Mouse (Mus musculus) hindbrain, embryonic 11.5 days (tissue): ENCODE results near the gene Mast4. TPM values are rescaled to one million over a fixed set of nuclear protein-coding genes. Genes with fewer than 3 reads are reported as not detected.

Experiments
- ATAC-seq: fragments of 200-750 bp; cut with Nextera tagmentation; 2 replicates; pipeline ENCODE4 v1.8.0; 2017; ENCODE audit warnings: mild to moderate bottlenecking, moderate TSS enrichment, moderate library complexity; ENCODE audit not compliant: low FRiP score
- DNase-seq: peaks from one replicate; pipeline ENCODE4 v3.0.0-alpha.2; 2015; ENCODE audit warnings: low spot score
- H3K27ac ChIP-seq: fragments of 300-500 bp; sonication (generic); 2 replicates; pipeline ENCODE4 v1.5.1; 2014; ENCODE audit warnings: mild to moderate bottlenecking, low read depth, low read length
- H3K27me3 ChIP-seq: fragments of 300-500 bp; sonication (generic); 2 replicates; pipeline ENCODE4 v1.6.1; 2014; ENCODE audit warnings: mild to moderate bottlenecking, low read length, moderate library complexity, mixed read lengths; ENCODE audit not compliant: control insufficient read depth, insufficient read depth
- H3K36me3 ChIP-seq: fragments of 300-500 bp; sonication (generic); 2 replicates; pipeline ENCODE4 v1.6.1; 2014; ENCODE audit warnings: mild to moderate bottlenecking, low read length, moderate library complexity, mixed read lengths; ENCODE audit not compliant: control insufficient read depth, insufficient read depth
- H3K4me1 ChIP-seq: fragments of 300-500 bp; sonication (generic); replicated peaks from 2 replicates; pipeline ENCODE4 v1.6.1; 2014; ENCODE audit warnings: low read length, mixed read lengths; ENCODE audit not compliant: control insufficient read depth, insufficient read depth
- H3K4me2 ChIP-seq: fragments of 300-500 bp; sonication (generic); replicated peaks from 2 replicates; pipeline ENCODE4 v1.6.1; 2014; ENCODE audit warnings: mild to moderate bottlenecking, low read depth, low read length
- H3K4me3 ChIP-seq: fragments of 300-500 bp; sonication (generic); 2 replicates; pipeline ENCODE4 v1.5.1; 2014; ENCODE audit warnings: low read depth, low read length
- H3K9ac ChIP-seq: fragments of 300-500 bp; sonication (generic); 2 replicates; pipeline ENCODE4 v1.6.1; 2014; ENCODE audit warnings: low read depth, low read length
- H3K9me3 ChIP-seq: fragments of 300-500 bp; sonication (generic); 2 replicates; pipeline ENCODE4 v1.6.1; 2016; ENCODE audit warnings: low read length; ENCODE audit not compliant: control insufficient read depth
- WGBS: fragments of 180-500 bp; shearing (Covaris S2); extraction: QIAGEN DNeasy Blood & Tissue Kit; methylation state at CpG from one replicate; pipeline ENCODE4 v1.1.7; 2014; 5-methylcytosine and 5-hydroxymethylcytosine counted together
- polyA plus RNA-seq: library from polyadenylated mRNA; unstranded; fragments of >200 nt; fragmentation: Nextera tagmentation; extraction: Ambion mirVana; gene quantifications from 2 replicates; pipeline ENCODE4 v1.2.1, GENCODE M21; 2014

Mast4 gene
- polyA plus RNA-seq, 1 experiment from 2014 or later = 26.9 TPM

DNA sequence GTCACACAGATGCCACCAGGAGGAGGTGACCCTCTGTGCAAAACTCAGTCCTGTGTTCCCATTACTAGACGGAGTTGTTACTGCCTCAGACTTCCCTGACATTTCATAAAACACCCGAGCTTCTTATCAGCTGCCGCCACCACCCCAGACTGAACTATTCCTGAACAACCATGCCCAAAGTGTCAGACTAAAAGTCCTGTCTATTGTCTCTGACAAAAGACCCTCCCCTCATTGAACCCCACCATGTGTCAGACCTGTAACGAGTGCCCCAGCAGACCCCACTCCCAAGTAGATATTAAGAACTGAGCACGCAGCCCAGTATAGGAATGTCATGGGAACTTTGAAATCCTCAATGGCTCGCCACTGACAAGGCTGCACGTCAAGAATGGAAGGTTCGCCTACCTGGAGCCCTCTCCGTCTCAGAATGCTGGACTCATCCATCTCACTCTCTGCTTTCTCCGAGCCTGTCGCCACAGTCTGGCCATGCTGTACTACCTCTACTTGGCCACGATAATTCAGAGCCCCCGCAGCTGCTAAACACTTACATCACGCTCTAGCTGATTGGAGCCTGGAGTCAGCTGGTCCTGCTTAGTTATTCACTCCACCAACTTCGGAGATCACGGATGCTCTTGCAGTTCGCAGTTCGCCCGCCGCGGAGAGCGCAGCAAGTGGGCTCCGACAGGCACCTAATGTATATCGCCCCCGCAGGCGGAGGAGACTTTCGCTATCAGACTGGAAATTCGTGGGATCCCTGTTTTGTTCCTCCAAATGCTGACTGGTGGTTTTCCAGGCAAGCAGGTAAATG is 237.7 kb downstream of the Mast4 start:
- H3K4me2 ChIP-seq = peak overlapping the region; percentile 65
- peak overlapping the region; percentile 32 for H3K4me3 ChIP-seq
- 10% methylated on average over 28 of the region's 28 CpGs for WGBS
- DNase-seq = peak; percentile 77
- peak; percentile 83 for ATAC-seq
- no peaks in the 10 kb centered on the region for H3K27me3 ChIP-seq
- H3K9ac ChIP-seq = peak overlapping the region; percentile 32; the same call in 1 of the 2 replicates
- no peaks in the 10 kb centered on the region for H3K36me3 ChIP-seq
- peaks cover 2% of the 10 kb centered on the region; the same call in 1 of the 2 replicates for H3K4me1 ChIP-seq
- no peaks in the 10 kb centered on the region for H3K9me3 ChIP-seq
- H3K27ac ChIP-seq = no peak overlapping the region

DNA sequence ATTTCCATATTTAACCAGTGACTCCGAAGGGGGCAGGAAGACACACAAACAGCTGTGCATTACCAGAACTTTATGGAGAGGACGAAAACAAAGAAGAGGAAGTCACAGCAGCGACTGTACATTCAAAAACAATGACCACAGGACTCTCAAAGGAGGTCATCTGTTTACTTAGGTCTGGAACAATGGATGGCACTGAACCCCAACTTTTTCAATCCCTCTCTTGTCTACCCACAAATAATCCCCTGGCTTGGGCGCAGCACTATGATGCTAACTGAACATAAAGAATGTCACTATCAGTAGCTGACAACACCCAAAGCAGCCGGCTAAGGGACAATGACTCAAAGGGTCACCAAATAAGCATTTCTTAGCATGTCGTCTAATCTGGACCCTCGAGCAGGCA is 238.8 kb downstream of the Mast4 start:
- Histone ChIP-seq H3K4me2 (no peak overlapping the region), H3K9me3 (no peaks in the 10 kb centered on the region), H3K36me3 (no peaks in the 10 kb centered on the region), H3K27ac (no peak overlapping the region), H3K4me3 (no peak overlapping the region), H3K27me3 (no peaks in the 10 kb centered on the region), H3K4me1 (peaks cover 2% of the 10 kb centered on the region; the same call in 1 of the 2 replicates), H3K9ac (no peak overlapping the region)
- DNase-seq = no peak
- 54% methylated on average over 7 of the region's 7 CpGs for WGBS
- no peak for ATAC-seq

DNA sequence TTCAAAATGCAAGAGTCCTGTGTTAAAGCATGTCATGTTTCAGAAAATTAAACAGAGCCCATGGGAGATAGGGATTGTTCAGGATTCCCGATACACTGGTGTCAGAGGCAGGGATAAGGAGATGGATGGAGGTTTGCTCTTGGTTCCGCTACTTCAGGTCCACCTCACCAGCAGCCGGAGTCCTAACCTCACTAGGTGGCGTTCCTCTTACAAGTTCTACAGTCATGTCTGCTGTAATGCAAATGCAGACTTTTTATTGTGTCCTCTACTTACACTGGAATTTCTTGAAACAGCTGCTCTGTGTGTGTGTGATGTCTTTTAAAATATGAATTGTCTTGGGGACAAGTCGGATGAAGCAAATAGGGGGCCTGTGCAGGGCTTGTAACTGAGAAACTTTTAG is 239.7 kb downstream of the Mast4 start:
- 80% methylated on average over 5 of the region's 5 CpGs for WGBS
- H3K9ac ChIP-seq = no peak overlapping the region
- no peak for ATAC-seq

DNA sequence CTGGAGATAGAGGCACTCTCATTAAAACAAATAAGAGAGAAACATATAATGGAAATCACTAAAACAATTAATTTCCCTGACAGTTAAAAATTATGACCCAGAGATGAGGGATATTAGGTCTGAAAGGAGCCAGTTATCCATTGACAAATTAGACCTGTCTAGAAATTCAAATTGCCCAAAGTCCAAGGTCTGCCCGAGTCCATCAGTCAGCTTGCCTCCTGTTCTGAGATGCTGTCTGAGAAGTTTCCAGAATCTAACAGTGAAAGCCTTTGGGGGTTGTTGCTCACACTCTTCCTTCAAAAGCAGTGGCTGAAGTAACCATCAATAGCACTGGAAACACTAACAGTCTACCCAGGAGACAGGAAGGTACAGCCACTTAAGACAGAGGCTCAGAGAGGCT is 240.6 kb downstream of the Mast4 start:
- H3K9ac ChIP-seq = no peak overlapping the region
- H3K9me3 ChIP-seq = no peaks in the 10 kb centered on the region
- H3K4me1 ChIP-seq = peaks cover 2% of the 10 kb centered on the region; the same call in 1 of the 2 replicates
- H3K27ac ChIP-seq = no peak overlapping the region
- no peak overlapping the region for H3K4me3 ChIP-seq
- no peak overlapping the region for H3K4me2 ChIP-seq
- WGBS = 76% methylated on average over 1 of the region's 1 CpGs
- ATAC-seq (no peak), DNase-seq (no peak)
- no peaks in the 10 kb centered on the region for H3K36me3 ChIP-seq
- H3K27me3 ChIP-seq = no peaks in the 10 kb centered on the region

More for the DNA sequence above, 239.7 kb downstream of the Mast4 start:
- H3K4me1 ChIP-seq = peaks cover 2% of the 10 kb centered on the region; the same call in 1 of the 2 replicates
- no peaks in the 10 kb centered on the region for H3K36me3 ChIP-seq
- H3K4me2 ChIP-seq = no peak overlapping the region
- no peak overlapping the region for H3K4me3 ChIP-seq
- no peak overlapping the region for H3K27ac ChIP-seq
- H3K27me3 ChIP-seq = no peaks in the 10 kb centered on the region
- no peaks in the 10 kb centered on the region for H3K9me3 ChIP-seq
- DNase-seq = no peak

DNA sequence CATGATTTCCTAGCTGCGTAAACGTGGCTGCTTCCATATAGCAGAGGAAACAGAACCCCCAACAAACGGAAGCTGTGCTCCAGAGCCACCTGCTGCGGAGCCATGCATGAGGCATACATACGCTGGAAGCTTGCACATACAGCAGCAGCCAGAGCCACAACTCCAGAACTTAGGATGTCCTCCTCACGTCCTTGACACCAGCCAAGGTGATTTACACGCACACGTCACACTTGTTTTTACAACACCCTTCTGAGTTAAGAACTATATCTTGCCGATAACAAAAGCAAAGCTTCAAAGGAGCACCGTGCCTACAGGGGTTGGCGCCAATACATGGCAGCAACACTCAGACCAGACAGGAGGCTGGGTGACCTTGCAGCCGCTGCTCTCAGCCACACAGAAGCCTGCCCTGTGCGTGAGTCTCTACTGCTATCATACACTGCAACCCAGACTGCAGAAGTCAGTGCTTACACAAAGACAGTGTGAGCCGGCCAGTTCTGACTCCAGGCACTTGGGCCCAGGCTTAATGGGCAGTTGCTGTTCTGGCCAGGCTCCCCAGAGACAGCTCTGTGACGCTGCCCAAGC is 248.7 kb downstream of the Mast4 start:
- Histone ChIP-seq H3K9ac (no peak overlapping the region), H3K4me2 (no peak overlapping the region), H3K9me3 (no peaks in the 10 kb centered on the region), H3K4me1 (no peaks in the 10 kb centered on the region), H3K36me3 (no peaks in the 10 kb centered on the region), H3K27me3 (no peaks in the 10 kb centered on the region), H3K4me3 (no peak overlapping the region), H3K27ac (no peak overlapping the region)
- DNase-seq (no peak), ATAC-seq (no peak)
- WGBS = 87% methylated on average over 15 of the region's 15 CpGs

DNA sequence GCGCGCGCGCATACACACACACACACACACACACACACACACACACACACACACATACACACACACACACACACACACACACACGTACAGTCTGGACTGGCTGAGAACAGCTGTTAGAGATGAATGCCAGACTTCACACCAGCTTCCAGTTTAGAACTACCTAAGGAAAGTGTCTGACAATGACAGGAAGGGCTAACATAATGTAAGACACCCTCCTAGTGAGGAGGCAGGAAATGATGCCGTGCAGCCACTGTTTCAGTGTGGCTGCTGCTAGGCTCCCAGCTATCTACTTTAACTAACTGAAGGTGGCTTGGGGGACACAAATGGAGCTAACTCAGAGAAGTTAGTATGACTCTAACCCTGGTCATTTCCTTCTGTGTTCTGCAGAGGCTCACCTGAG is 251.4 kb downstream of the Mast4 start:
- no peaks in the 10 kb centered on the region for H3K27me3 ChIP-seq
- H3K4me3 ChIP-seq = no peak overlapping the region
- no peaks in the 10 kb centered on the region for H3K9me3 ChIP-seq
- H3K9ac ChIP-seq = no peak overlapping the region
- no peak overlapping the region for H3K27ac ChIP-seq
- no peak overlapping the region for H3K4me2 ChIP-seq
- H3K36me3 ChIP-seq = no peaks in the 10 kb centered on the region
- ATAC-seq (no peak), DNase-seq (no peak)
- H3K4me1 ChIP-seq = no peaks in the 10 kb centered on the region
- 80% methylated on average over 2 of the region's 6 CpGs for WGBS

DNA sequence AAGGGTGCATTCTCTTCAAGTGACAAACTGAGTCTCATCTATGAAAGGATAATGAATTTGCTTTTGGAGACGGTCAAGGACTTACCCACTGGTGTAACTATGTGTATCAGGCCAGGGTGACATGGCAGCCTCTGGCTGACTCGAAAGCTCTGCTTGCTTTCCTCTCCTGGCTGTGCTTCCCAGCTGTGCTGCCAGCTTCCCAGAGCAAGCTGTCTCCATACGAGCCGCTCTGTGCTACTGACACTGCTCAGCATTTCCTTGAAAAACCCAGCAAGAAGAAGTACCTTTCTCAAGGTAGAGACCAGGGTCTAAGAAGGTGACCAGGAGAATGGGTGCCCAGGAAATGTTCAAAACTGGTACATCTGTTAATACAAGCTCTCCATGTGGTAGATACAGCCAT is 254.5 kb downstream of the Mast4 start:
- Histone ChIP-seq H3K27me3 (no peaks in the 10 kb centered on the region), H3K9ac (no peak overlapping the region), H3K27ac (no peak overlapping the region), H3K9me3 (no peaks in the 10 kb centered on the region), H3K4me2 (no peak overlapping the region), H3K4me3 (no peak overlapping the region), H3K36me3 (no peaks in the 10 kb centered on the region), H3K4me1 (no peaks in the 10 kb centered on the region)
- no peak for DNase-seq
- 75% methylated on average over 4 of the region's 4 CpGs for WGBS
- no peak for ATAC-seq

DNA sequence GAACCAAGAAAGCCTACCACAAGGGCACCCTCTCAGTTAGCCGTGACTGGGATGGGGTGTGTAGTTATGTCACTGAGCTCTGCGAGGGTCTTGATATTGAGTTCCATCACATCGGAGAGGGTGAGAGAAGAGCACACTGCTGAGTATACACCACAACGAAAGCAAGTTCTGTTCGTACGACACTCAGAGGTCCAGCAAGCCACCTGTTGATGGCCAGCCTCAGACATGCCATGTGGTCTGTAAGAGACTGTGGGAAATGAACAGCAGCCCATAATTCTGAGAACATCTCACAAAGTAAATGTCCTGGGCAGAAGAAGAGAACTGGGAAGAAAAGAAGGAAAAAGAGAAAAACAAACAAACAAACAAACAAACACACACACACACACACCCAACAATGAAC is 255.5 kb downstream of the Mast4 start:
- H3K4me3 ChIP-seq = no peak overlapping the region
- no peak overlapping the region for H3K27ac ChIP-seq
- H3K9ac ChIP-seq = no peak overlapping the region
- 89% methylated on average over 6 of the region's 6 CpGs for WGBS
- H3K4me1 ChIP-seq = no peaks in the 10 kb centered on the region
- no peak for ATAC-seq
- no peaks in the 10 kb centered on the region for H3K27me3 ChIP-seq
- no peaks in the 10 kb centered on the region for H3K9me3 ChIP-seq
- no peak overlapping the region for H3K4me2 ChIP-seq
- no peak for DNase-seq
- H3K36me3 ChIP-seq = no peaks in the 10 kb centered on the region

DNA sequence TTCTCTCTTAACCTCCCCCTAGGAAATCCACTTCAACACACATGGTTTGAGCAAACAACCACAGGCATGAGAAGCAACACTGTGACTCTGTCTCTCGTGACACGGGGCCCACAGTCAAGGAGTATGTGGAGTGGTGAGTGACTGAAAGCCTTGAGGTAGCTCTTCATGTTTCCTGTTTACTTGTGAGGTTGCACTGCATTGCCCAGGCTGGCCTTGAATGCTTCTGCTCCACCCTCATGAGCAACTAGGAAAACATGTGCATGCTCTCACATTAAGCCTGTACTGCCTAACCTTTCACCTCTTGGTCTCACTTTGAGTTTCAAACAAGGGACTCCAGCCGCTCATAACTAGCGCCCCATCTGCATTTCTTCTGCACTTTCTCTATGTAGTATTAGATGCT is 260.8 kb downstream of the Mast4 start:
- H3K9me3 ChIP-seq = no peaks in the 10 kb centered on the region
- H3K4me3 ChIP-seq = no peak overlapping the region
- H3K4me1 ChIP-seq = no peaks in the 10 kb centered on the region
- no peaks in the 10 kb centered on the region for H3K36me3 ChIP-seq
- H3K27ac ChIP-seq = no peak overlapping the region
- WGBS = 89% methylated on average over 4 of the region's 4 CpGs
- ATAC-seq (no peak), DNase-seq (no peak)
- no peaks in the 10 kb centered on the region for H3K27me3 ChIP-seq
- H3K4me2 ChIP-seq = no peak overlapping the region
- no peak overlapping the region for H3K9ac ChIP-seq
